Mouse (Mus musculus) megakaryocyte, embryonic 14.5 days (primary cell): Measurements from ENCODE around the gene 9430097D07Rik. TPM values are rescaled to one million over a fixed set of nuclear protein-coding genes. Genes with fewer than 3 reads are reported as not detected.

ENCODE experiments used
- H3K27me3 ChIP-seq: replicated peaks from 2 replicates; pipeline ENCODE3; 2012; ENCODE audit warnings: inconsistent platforms
- H3K36me3 ChIP-seq: replicated peaks from 2 replicates; pipeline ENCODE3; 2012; ENCODE audit warnings: low read length, inconsistent platforms, mixed read lengths
- H3K4me1 ChIP-seq: 2 replicates; pipeline ENCODE4 v1.6.1; 2012; ENCODE audit warnings: inconsistent platforms
- H3K4me3 ChIP-seq: replicated peaks from 2 replicates; pipeline ENCODE3; 2012; ENCODE audit warnings: moderate library complexity, mild to moderate bottlenecking, inconsistent platforms
- H3K9me3 ChIP-seq: 2 replicates; pipeline ENCODE4 v1.6.1; 2012; ENCODE audit warnings: inconsistent platforms
- FLI1 ChIP-seq: IDR thresholded peaks from 2 replicates; pipeline ENCODE4 v1.6.1; 2012; ENCODE audit warnings: low read length, inconsistent platforms, mixed read lengths
- GATA1 ChIP-seq: IDR thresholded peaks from 3 replicates; pipeline ENCODE4 v1.6.1; 2012; ENCODE audit warnings: mixed read lengths, low read length, inconsistent platforms, borderline replicate concordance
- polyA plus RNA-seq: library from polyadenylated mRNA; stranded (reverse); fragments of >175 nt; gene quantifications from 2 replicates; pipeline ENCODE4 v1.2.3, GENCODE M21; 2012; ENCODE audit warnings: low replicate concordance; ENCODE audit not compliant: insufficient read depth

Gene 9430097D07Rik
- polyA plus RNA-seq, 1 experiment = not detected

- peaks cover 42% of the 10 kb centered on the region for H3K36me3 ChIP-seq
- no peak for TF ChIP-seq FLI1
- TF ChIP-seq GATA1 = no peak
- peak overlapping the region; percentile 92 for H3K4me3 ChIP-seq
- H3K27me3 ChIP-seq = no peaks in the 10 kb centered on the region
- no peaks in the 10 kb centered on the region for H3K9me3 ChIP-seq
- H3K4me1 ChIP-seq = peaks cover 79% of the 10 kb centered on the region
These were observed 33.4 kb upstream of the 9430097D07Rik start for GRCm38 (mm10) chr2:32608778-32609435.

GRCm38 (mm10) chr2:32608141-32608777, 32.8 kb upstream of the 9430097D07Rik start:
- peaks cover 36% of the 10 kb centered on the region for H3K36me3 ChIP-seq
- TF ChIP-seq FLI1 (no peak), GATA1 (no peak)
- no peaks in the 10 kb centered on the region for H3K27me3 ChIP-seq
- H3K4me3 ChIP-seq = peak overlapping the region; percentile 92
- peaks cover 79% of the 10 kb centered on the region for H3K4me1 ChIP-seq
- H3K9me3 ChIP-seq = no peaks in the 10 kb centered on the region

DNA sequence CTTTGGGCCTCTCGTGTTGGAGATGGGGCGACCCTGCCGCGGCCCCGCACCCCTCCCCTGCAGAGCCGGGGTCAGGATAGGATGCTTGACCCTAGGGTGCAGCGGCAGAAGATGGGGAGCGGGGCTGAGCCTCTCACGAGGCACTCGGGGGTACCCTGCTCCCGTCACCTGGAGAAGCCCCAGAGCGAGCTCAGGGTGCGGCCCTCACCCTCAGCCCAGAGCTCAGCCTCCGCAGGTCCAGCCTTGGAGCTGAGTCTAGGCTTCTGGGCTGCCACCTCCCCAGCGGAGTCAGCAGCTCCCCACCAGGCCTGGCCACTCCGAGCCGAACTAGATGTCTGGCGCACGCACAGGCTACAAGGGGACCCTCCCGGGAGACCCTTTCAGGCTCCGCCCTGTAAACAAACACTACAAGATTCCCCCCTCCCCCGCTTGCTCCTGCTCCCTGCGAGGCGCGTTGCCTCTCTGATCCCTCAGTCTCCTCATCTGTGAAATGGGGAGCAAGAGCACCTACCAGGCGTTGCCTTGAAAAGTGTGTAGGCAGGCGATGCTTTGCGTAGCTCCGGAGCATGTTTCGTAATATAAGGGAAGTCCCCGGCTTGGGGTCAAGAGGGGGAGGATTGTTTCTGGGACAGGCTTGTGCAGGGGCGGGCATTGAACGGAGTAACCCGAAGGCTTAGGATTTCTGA, 31.9 kb upstream of the 9430097D07Rik start:
- H3K27me3 ChIP-seq = no peaks in the 10 kb centered on the region
- H3K36me3 ChIP-seq = peaks cover 27% of the 10 kb centered on the region
- peaks cover 80% of the 10 kb centered on the region for H3K4me1 ChIP-seq
- no peak for TF ChIP-seq FLI1
- TF ChIP-seq GATA1 = no peak
- H3K9me3 ChIP-seq = no peaks in the 10 kb centered on the region
- H3K4me3 ChIP-seq = peak overlapping the region; percentile 92

DNA sequence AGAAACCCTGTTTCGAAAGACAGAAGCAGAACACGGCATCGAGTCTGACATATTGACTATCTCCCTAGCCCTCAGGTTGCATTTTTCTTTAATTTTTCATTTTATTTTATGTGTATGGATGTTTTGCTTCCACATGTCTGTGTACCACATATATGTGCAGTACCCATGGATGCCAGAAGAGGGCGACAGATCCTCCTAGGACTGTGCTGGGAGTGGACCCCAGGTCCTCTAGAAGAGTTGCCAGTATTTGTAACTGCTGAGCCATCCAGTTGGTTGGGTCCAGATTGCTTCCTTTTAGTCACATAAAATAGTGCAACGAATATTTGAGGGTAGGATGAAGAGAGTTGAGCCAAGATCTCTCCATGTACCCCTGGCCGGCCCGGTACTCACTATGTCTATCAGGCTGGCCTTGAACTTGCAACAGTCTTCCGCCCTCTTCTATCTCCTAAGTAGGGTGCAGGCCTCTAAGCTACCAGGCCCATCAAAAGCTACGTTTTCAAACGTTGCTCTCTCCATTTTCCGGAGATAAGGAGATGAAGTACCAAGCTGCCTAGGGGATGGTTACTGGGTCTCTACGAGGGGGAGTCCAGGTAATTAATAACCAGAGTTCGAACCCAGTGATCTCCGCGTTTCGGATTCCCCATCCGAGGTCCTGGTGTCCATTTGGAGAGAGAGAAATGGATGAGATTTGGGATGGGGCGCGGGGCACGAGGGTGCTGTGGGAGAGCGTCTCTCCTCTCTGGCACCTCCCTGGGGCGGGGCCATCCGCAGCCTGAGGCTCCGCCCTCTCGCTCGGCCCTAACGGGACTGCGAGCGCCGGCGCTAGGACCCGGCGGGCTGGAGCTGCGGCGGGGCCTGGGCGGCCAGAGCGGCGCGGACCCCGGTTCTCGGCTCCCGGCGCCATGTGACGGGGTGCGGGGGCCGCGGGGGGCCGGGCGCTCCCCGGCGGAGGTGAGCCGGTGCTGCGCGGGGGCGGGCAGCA, 31.0 kb upstream of the 9430097D07Rik start:
- peak overlapping the region; percentile 92 for H3K4me3 ChIP-seq
- H3K9me3 ChIP-seq = no peaks in the 10 kb centered on the region
- no peak for TF ChIP-seq FLI1
- no peak for TF ChIP-seq GATA1
- no peaks in the 10 kb centered on the region for H3K27me3 ChIP-seq
- peaks cover 18% of the 10 kb centered on the region for H3K36me3 ChIP-seq
- peaks cover 82% of the 10 kb centered on the region for H3K4me1 ChIP-seq

DNA sequence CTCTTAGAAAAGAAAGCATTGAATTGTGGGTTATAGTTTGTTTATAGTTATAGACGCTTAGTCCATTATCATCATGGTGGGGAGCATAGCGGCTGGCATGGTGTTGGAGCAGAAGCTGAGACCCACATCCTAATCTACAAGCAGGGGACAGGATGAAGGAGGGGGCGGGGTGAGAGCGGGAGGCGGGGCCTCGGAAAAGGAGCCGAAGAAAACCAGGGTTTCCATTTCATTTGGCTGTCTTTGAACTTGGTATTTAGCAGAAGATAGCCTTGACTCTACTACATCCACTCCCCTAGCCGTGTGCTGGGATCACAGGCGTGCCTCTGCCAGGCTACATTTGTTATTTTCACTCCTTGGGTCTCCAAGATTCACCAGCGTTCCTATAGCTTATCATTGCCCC, 29.1 kb upstream of the 9430097D07Rik start:
- Histone ChIP-seq H3K36me3 (peaks cover 10% of the 10 kb centered on the region), H3K4me1 (peaks cover 80% of the 10 kb centered on the region), H3K4me3 (peak overlapping the region; percentile 42), H3K9me3 (no peaks in the 10 kb centered on the region), H3K27me3 (no peaks in the 10 kb centered on the region)
- TF ChIP-seq GATA1 (no peak), FLI1 (no peak)

DNA sequence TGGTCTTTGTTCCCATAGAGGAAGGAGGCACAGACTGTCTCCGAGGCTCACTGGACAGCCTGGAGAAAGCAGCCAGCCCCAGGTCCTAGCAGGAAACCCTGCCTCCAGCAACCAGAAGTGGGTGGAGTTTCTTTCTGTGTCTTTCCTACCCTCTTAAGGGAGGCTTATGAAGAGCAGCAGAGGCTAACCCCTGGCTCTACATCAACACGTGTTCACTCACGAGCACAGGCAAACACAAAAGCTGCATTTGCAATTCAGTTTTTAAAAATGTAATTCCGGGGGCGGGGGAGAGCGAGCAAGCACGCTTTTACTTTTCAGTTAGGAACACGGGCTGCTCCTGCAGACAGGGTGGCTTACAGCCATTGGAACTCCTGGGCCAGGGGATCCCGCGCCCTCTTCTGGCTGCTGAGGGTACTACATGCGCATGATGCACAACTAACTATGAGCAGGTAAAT, 27.1 kb upstream of the 9430097D07Rik start:
- peaks cover 65% of the 10 kb centered on the region for H3K4me1 ChIP-seq
- TF ChIP-seq GATA1 = no peak
- H3K4me3 ChIP-seq = peak overlapping the region; percentile 89
- peaks cover 26% of the 10 kb centered on the region for H3K36me3 ChIP-seq
- no peaks in the 10 kb centered on the region for H3K27me3 ChIP-seq
- H3K9me3 ChIP-seq = no peaks in the 10 kb centered on the region

DNA sequence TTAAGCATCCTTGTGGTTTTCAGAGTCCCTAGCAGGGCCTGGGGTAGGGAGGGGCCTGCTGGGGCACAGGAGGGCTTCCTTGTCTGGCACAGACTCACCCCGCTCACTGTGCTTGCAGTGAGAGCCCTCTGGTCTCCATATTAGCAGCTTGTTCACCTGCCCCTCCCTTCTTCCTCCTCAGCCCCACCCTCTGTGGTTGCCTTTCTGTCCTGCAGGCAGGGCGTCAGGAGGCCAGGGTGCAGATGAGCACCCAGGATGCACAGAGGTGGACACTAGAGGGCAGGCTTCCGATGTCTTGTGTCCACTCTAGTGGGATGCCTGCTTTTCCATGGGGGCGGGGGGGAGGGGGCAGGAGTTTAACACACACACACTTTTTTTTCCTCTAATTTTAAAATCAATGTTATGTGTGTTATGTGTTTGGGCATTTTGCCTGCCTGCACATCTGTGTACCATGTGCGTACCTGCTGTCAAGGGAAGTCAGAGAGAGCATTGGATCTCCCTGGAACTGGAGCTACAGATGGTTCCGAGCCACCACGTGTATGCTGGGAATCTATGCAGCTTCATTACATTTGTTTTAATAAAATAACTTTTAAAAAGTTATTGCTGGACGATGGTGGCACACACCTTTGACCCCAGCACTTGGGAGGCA, 26.1 kb upstream of the 9430097D07Rik start:
- TF ChIP-seq FLI1 (no peak), GATA1 (no peak)
- Histone ChIP-seq H3K27me3 (no peaks in the 10 kb centered on the region), H3K36me3 (peaks cover 37% of the 10 kb centered on the region), H3K9me3 (no peaks in the 10 kb centered on the region), H3K4me3 (no peak overlapping the region), H3K4me1 (peaks cover 57% of the 10 kb centered on the region)

- peaks cover 41% of the 10 kb centered on the region for H3K4me1 ChIP-seq
- no peak within 1 kb of the TSS for H3K4me3 ChIP-seq
- H3K9me3 ChIP-seq = no peaks in the 10 kb centered on the region
- TF ChIP-seq GATA1 = no peak
- no peak for TF ChIP-seq FLI1
- H3K27me3 ChIP-seq = no peaks in the 10 kb centered on the region
- H3K36me3 ChIP-seq = peaks cover 59% of the 10 kb centered on the region
These were observed 23.9 kb upstream of the 9430097D07Rik start, which contains the start of gene St6galnac6 for GRCm38 (mm10) chr2:32599409-32599808. TSS of gene St6galnac6 (plus strand) at chr2:32599709.

DNA sequence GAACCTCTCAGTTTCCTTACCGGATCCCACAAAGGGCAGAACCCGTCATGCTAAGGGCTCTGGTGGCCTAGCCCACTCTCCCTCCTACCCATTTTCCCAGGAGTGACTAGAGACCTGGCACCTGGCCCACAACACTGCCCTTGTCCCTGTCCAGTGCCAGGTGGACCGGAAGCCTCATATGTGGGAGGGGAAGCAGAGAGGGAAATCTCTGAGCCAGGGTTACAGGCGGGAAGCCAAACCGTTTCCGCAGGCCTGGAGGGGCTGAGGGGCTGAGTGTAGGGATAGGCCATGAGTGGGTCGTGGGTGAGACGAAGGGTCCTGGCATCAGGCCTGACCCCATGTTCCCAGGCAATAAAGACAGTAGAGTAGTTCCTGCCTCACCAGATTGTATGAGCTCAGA, 23.0 kb upstream of the 9430097D07Rik start:
- H3K4me1 ChIP-seq = peaks cover 39% of the 10 kb centered on the region
- TF ChIP-seq FLI1 = no peak
- TF ChIP-seq GATA1 = no peak
- H3K9me3 ChIP-seq = no peaks in the 10 kb centered on the region
- H3K4me3 ChIP-seq = no peak overlapping the region
- H3K27me3 ChIP-seq = no peaks in the 10 kb centered on the region
- H3K36me3 ChIP-seq = peaks cover 68% of the 10 kb centered on the region
